Mouse (Mus musculus): ENCODE results near the gene Zfp207.

GRCm38 (mm10) chr11:80391407-80392120 lies 8.5 kb downstream of the Zfp207 start:
- TF ChIP-seq CTCF (IDR thresholded peaks at IDR 0.05; ENCODE audit: extremely low read depth, insufficient read length, insufficient replicate concordance, low read depth, low read length) (no peak), POLR2A (IDR thresholded peaks at IDR 0.05; ENCODE audit: low read depth, low read length) (no peak)
